Mouse (Mus musculus) hindlimb bud, embryonic 11.5 days (tissue): ENCODE data around the gene Opcml.

Experiments used
- DNase-seq: peaks from one replicate; pipeline ENCODE4 v3.0.0-alpha.2; 2012; ENCODE audit warnings: low read depth, low spot score; ENCODE audit errors: extremely low spot score

Opcml gene

DNA sequence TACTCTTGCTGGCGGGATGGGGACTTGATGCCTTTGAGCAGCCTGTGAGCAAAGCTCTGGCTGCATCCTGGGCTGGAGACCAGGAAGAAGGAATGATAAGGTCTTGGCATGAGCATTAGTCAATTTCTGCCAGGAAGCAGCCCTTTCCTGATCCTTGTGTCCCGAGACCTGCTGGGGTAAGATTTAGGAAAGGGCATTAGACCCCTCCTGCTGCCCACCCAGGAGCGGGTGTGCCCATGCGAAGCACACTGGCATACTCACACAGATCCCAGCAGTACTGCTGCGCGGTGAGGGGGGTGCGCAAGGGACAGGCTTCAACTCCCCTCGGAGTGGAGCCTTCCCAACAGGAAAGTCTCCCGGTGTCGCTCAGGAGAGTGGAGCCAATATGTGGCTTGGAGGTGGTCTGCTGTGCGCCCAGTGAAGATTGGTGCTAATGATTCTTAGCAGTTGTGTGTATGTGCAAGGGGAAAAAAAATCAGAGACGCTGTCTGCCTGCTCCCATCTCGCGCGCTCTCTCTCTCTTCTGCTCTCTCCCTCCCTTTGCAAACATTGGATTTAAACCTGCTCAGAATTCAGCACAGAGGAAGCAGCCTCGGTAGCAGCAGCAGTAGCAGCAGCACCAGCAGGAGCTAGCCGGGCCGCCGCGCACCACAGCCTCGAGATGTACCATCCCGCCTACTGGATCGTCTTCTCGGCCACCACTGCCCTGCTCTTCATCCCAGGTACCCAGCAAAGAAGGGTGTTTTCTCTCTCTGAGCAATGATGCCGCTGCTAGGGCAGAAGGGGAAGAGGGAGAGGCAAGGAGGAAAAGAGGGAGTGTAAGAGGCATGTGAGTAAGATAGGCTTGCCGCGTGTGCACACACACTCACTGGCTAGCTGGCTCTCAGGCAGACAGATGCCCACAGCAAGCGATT, at the start of gene Opcml:
TSS of gene Opcml (plus strand) at position 51 of the 914 bp plus-strand sequence.
- no peak for DNase-seq

- DNase-seq = no peak
These were observed 31.9 kb upstream of the Opcml start for GRCm38 (mm10) chr9:27758709-27759108.

- DNase-seq = no peak
These were observed 29.4 kb upstream of the Opcml start for GRCm38 (mm10) chr9:27761196-27761595.

DNA sequence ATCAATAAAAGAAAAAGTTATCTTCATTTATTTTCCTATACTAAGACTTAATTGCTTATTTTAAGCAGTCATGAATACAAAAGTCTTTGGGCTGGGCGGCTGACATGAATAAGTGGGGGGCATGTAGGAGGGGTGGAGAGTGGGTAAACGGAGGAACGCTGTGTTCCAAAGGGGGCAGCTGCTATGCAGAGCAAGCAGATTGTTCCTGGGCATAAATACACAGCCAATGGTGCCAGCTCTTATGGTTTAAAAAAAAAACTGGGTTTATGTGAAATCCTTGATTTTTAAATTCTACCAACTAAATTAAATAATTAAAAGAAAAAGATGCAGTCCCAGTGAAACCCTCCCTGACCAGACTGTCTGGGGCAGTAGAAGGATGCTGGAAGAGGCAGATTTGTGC, 24.1 kb upstream of the Opcml start:
- DNase-seq = no peak

DNA sequence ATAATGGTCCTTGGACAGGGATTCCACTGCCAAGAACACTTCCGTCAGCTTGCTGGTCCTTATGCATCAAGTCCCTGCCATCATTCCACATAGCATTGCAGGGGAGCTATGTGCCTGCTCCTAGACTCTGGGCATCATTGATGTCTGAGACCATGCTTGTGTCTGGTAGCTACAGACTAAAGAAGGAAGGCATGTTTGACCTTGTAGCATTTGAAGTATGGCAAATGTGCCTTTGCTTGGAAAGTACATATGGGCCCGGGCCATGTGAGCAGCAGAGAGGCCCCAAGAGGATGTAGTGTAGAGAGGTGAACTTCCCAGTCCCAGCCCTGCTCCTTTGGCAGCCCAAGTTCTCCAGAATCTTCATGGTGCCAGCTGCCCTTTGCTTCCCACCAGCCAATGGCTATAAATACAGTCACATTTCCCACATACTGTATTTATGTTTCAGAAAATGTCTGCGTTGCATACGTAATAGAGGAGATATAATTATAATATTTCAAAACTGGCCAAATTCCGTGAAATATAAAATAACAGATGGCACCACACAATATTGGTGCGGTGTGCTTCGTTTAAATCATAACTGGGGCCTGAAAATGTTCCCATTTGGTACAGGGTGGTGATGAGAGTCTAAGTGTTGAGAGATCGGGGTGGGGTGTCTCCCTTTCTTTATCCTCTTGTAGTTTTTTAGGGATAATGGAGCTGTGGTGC, 23.2 kb upstream of the Opcml start:
- DNase-seq = no peak

DNA sequence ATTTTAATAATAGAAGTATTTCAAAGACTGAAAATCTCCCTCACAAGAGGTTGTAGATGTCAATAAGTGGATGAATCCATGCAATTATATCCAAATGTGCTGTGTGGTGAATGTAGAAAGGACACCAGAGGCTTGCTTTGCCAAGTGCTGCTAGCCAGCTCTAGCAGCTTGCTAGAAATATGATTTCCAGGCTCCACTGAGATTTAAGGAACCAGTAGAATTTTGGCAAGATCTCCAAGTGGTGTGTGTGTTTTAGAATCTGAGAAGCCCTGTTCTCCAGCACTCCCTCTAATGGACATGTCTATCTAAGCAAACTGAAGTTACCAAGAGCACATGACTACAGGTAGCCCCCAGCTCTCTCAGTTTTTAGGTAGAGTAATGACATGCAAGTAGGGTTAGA, 21.8 kb upstream of the Opcml start:
- DNase-seq = no peak

DNA sequence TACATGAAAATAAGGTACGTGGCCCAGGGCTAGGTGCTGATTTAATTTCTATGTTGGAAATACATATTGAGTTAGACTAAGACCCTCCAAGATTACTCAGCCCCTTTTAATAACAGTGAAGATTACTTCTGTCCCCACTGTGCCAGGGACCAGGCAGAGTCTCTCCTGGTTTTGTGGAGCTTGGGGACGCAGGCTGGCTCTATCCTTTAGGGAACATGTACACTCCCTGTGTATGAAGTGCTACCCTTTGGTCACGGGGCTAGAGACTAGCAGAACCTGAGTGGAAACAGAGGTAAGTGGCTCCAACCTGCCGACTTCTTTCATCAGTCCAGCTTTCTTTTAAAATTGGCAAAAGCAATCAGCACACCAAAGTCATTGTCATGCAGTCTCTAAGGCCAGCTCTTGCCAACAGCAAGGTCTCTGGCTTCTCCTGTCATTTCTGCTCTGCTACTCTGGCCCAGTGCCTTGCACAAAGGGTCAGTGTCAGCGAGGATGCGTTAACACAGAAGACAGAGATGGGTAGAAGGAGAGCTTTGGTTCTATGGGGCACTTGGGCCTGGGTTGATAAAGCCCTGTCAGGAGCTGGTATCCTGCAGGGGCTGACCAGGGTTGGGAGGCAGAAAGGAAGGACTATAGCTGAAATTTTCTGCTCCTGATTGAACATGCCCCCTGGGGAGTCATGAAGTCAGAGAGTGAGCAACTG, 9.1 kb upstream of the Opcml start:
- no peak for DNase-seq

DNA sequence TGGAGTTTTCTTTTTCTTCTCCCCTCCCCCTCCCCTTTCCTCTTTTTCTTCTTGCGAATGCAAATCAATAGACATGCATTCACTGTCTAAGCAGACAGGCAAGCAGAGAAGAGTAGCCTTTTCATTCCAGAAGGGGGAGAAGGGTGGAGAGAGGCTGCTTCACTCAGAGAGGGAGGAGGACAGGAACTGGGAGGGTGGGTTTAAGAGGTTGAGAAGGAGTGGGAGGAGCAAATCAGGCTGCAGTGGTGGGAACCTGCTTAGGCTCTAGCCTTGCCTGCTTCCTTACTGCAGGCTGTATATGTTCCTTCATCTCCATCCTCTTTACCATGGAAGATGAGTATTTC, 8.6 kb upstream of the Opcml start:
- DNase-seq = no peak

GRCm38 (mm10) chr9:27791639-27791966, 1.0 kb downstream of the Opcml start:
- DNase-seq = no peak

GRCm38 (mm10) chr9:27792226-27792625, 1.7 kb downstream of the Opcml start:
- DNase-seq = no peak

GRCm38 (mm10) chr9:27792994-27793393, 2.4 kb downstream of the Opcml start:
- DNase-seq = no peak

GRCm38 (mm10) chr9:27796535-27796934, 6.0 kb downstream of the Opcml start:
- no peak for DNase-seq

DNA sequence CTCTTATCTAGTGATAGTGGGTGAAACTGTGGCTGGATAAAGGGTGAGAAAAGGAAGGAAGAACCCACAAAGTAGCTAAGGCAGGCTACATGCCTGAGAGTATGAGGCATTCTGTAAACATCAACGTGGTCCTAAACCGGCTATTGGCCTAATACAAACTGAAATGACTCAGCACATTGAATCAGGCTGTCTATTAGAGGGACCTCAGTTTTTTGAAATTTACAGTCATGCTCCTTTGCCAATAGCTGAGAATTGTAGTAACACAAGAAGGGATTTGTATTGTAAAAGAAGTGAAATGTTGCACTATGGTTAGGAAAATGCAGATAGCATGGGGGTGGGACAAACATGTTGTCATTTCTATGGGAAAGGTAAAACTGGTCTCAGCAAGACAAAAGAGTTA, 10.4 kb downstream of the Opcml start:
- DNase-seq = no peak

DNA sequence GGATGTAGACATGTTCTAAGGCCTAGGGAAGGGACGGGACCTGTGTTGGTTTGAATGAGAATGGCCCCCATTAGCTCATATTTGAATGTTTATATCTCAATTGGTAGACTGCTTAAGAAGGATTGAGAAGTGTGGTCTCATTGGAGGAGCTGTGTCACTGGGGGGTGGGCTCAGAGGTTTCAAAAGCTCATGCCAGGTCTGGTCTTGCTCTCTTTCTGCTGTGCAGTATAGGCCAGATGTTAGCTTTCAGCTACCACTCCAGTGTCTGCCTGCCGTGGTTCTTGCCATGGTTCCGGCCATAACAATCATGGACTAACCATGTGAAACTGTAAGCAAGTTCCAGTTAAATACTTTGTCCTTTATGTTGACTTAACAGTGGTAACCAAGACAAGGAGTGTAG, 11.2 kb downstream of the Opcml start:
- no peak for DNase-seq

GRCm38 (mm10) chr9:27802379-27802778, 11.8 kb downstream of the Opcml start:
- no peak for DNase-seq

- DNase-seq = no peak
These were observed 13.9 kb downstream of the Opcml start for GRCm38 (mm10) chr9:27804461-27804860.

- DNase-seq = no peak
These were observed 19.2 kb downstream of the Opcml start for GRCm38 (mm10) chr9:27809741-27810140.

DNA sequence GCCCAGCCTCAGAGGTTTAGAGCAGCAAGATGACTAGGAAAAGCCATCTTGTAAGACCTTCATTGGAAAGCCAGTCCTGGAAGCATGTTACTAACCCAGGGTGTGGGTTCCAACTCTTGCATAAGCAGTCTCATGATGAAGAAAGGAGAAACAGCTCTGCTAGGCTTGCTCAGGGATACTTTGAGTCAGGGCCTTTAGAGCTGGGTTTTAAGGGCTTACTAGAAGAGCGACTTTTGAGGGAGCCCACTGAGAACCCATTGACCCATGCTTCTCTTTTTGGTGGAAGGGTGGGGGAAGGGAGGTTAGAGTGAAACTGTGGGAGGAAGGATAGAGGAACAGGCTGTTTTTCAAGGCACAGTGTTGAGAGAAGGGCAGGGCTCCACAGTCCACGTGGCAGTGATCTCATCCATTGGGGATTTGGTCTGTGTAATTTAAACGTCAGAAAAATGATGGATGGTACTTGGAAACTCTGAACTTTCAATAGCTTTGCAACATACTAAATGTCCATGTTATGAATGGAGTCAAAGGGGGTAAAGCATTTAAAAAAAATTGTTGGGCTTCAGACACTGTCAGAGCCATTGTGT, 22.7 kb downstream of the Opcml start:
- DNase-seq = no peak

DNA sequence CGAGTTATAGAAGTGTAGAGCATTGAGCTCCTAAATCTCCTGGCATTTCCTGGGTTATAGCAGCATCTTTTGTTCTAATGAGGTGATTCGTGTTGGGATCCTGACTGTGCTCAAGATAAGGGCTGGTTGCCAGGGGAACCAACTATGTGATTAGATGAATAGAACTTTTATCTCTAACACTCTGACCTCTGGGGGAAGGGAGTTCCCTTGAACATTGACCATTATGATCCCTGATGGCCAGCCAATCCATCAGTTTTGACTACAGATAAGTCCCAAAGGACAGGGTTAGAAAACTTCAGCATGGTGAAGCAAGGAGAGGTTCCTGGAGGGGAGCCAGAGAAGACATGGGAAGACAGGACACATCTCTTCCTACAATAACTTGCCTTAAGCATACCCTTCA, 23.6 kb downstream of the Opcml start:
- no peak for DNase-seq

GRCm38 (mm10) chr9:27821197-27821596, 30.6 kb downstream of the Opcml start:
- DNase-seq = no peak

DNA sequence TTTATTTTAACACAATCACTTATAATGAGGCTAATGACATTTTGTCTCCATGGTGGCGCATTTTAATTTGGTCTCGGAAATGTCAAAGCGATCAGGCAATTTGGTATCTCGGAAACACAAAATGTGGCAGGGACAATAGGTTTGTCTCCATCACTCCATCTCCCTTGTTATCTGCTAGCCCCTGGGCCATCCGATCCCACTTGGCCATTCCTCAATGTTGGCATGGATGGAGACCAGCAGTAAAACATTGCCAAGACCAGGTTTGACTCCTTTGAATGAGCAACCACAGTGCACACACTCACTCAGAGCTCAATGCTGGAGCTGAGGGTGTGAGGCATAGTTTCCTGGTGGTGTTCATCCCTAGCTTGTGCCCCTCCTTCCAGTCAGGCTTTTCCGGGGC, 32.1 kb downstream of the Opcml start:
- DNase-seq = no peak

- DNase-seq = no peak
These were observed 33.8 kb downstream of the Opcml start for GRCm38 (mm10) chr9:27824424-27824823.
